Mouse (Mus musculus): Measurements from ENCODE around the gene Gm20425. TPM values are rescaled to one million over a fixed set of nuclear protein-coding genes. Genes with fewer than 3 reads are reported as not detected.

The Gm20425 gene
- polyA plus RNA-seq, 1 experiment from 2014 or later, result 3.5 TPM

GRCm38 (mm10) chr9:103239471-103239870, 9.4 kb upstream of the Gm20425 start:
- no peak overlapping the region for H3K4me3 ChIP-seq (replicated peaks)
- no peak overlapping the region for H3K4me2 ChIP-seq
- WGBS (ENCODE audit: insufficient replicate concordance), result 74% methylated on average over 6 of the region's 6 CpGs
- ATAC-seq (ENCODE audit: low read depth) (no peak), DNase-seq (no peak)
- no peak overlapping the region for H3K27ac ChIP-seq
- no peak overlapping the region for H3K9ac ChIP-seq
- H3K27me3 ChIP-seq, result no peaks in the 10 kb centered on the region
- H3K9me3 ChIP-seq (replicated peaks), result no peaks in the 10 kb centered on the region
- no peaks in the 10 kb centered on the region for H3K36me3 ChIP-seq
- H3K4me1 ChIP-seq (replicated peaks), result peaks cover 20% of the 10 kb centered on the region; the same call in 1 of the 2 replicates

GRCm38 (mm10) chr9:103234565-103235165, 4.6 kb upstream of the Gm20425 start:
- H3K27me3 ChIP-seq, result peaks cover 5% of the 10 kb centered on the region; the same call in 1 of the 2 replicates
- DNase-seq, result no peak
- H3K9me3 ChIP-seq (replicated peaks), result no peaks in the 10 kb centered on the region
- H3K9ac ChIP-seq, result no peak overlapping the region
- no peaks in the 10 kb centered on the region for H3K36me3 ChIP-seq
- H3K4me1 ChIP-seq (replicated peaks), result peaks cover 36% of the 10 kb centered on the region
- peak overlapping the region; percentile 76 for H3K27ac ChIP-seq
- peak; percentile 45 for ATAC-seq (ENCODE audit: low read depth)
- 46% methylated on average over 7 of the region's 7 CpGs for WGBS (ENCODE audit: insufficient replicate concordance)
- H3K4me3 ChIP-seq (replicated peaks), result no peak overlapping the region
- no peak overlapping the region for H3K4me2 ChIP-seq

GRCm38 (mm10) chr9:103234059-103234458, 4.0 kb upstream of the Gm20425 start:
- Histone ChIP-seq H3K9ac (no peak overlapping the region), H3K36me3 (no peaks in the 10 kb centered on the region), H3K4me2 (no peak overlapping the region), H3K9me3 (replicated peaks) (no peaks in the 10 kb centered on the region), H3K27me3 (peaks cover 11% of the 10 kb centered on the region; the same call in 1 of the 2 replicates), H3K4me3 (replicated peaks) (no peak overlapping the region), H3K27ac (peak overlapping the region; percentile 76), H3K4me1 (replicated peaks) (peaks cover 36% of the 10 kb centered on the region)
- WGBS (ENCODE audit: insufficient replicate concordance), result 24% methylated on average over 7 of the region's 7 CpGs
- ATAC-seq (ENCODE audit: low read depth), result no peak
- no peak for DNase-seq

GRCm38 (mm10) chr9:103233006-103233395, 2.9 kb upstream of the Gm20425 start:
- Histone ChIP-seq H3K36me3 (no peaks in the 10 kb centered on the region), H3K4me1 (replicated peaks) (peaks cover 36% of the 10 kb centered on the region), H3K4me3 (replicated peaks) (no peak overlapping the region), H3K9ac (no peak overlapping the region), H3K27me3 (peaks cover 11% of the 10 kb centered on the region; the same call in 1 of the 2 replicates), H3K4me2 (no peak overlapping the region), H3K27ac (no peak overlapping the region), H3K9me3 (replicated peaks) (no peaks in the 10 kb centered on the region)
- DNase-seq, result no peak
- no peak for ATAC-seq (ENCODE audit: low read depth)
- WGBS (ENCODE audit: insufficient replicate concordance), result 29% methylated on average over 7 of the region's 7 CpGs

- H3K36me3 ChIP-seq, result no peaks in the 10 kb centered on the region
- H3K27ac ChIP-seq, result no peak overlapping the region
- ATAC-seq (ENCODE audit: low read depth) (no peak), DNase-seq (no peak)
- H3K27me3 ChIP-seq, result peaks cover 11% of the 10 kb centered on the region; the same call in 1 of the 2 replicates
- no peak overlapping the region for H3K4me3 ChIP-seq (replicated peaks)
- H3K4me2 ChIP-seq, result no peak overlapping the region
- no peaks in the 10 kb centered on the region for H3K9me3 ChIP-seq (replicated peaks)
- WGBS (ENCODE audit: insufficient replicate concordance), result 63% methylated on average over 7 of the region's 7 CpGs
- H3K4me1 ChIP-seq (replicated peaks), result peaks cover 36% of the 10 kb centered on the region
- no peak overlapping the region for H3K9ac ChIP-seq
Observed at GRCm38 (mm10) chr9:103232232-103233005, 2.3 kb upstream of the Gm20425 start.

GRCm38 (mm10) chr9:103229037-103229867, 855 bp downstream of the Gm20425 start:
- Histone ChIP-seq H3K9me3 (replicated peaks) (no peaks in the 10 kb centered on the region), H3K27me3 (peaks cover 13% of the 10 kb centered on the region), H3K4me3 (replicated peaks) (peak overlapping the region; percentile 52), H3K4me2 (peak overlapping the region; percentile 47), H3K4me1 (replicated peaks) (peaks cover 30% of the 10 kb centered on the region), H3K27ac (peak overlapping the region; percentile 69), H3K36me3 (0 out of 2 replicates have a peak, but pooled peaks cover 16% of the 10 kb centered on the region), H3K9ac (peak overlapping the region; percentile 58)
- no peak for ATAC-seq (ENCODE audit: low read depth)
- no peak for DNase-seq
- 64% methylated on average over 15 of the region's 15 CpGs for WGBS (ENCODE audit: insufficient replicate concordance)

- H3K27ac ChIP-seq, result peak overlapping the region; percentile 69
- H3K9ac ChIP-seq, result peak overlapping the region; percentile 58
- peaks cover 13% of the 10 kb centered on the region for H3K27me3 ChIP-seq
- ATAC-seq (ENCODE audit: low read depth) (no peak), DNase-seq (no peak)
- H3K36me3 ChIP-seq, result 0 out of 2 replicates have a peak, but pooled peaks cover 16% of the 10 kb centered on the region
- H3K9me3 ChIP-seq (replicated peaks), result no peaks in the 10 kb centered on the region
- peak overlapping the region; percentile 52 for H3K4me3 ChIP-seq (replicated peaks)
- 60% methylated on average over 13 of the region's 13 CpGs for WGBS (ENCODE audit: insufficient replicate concordance)
- H3K4me2 ChIP-seq, result peak overlapping the region; percentile 47
- H3K4me1 ChIP-seq (replicated peaks), result peaks cover 22% of the 10 kb centered on the region
Observed at GRCm38 (mm10) chr9:103228370-103229003, 1.6 kb downstream of the Gm20425 start.

GRCm38 (mm10) chr9:103227760-103228159, 2.3 kb downstream of the Gm20425 start:
- Histone ChIP-seq H3K36me3 (0 out of 2 replicates have a peak, but pooled peaks cover 16% of the 10 kb centered on the region), H3K4me3 (replicated peaks) (peak overlapping the region; percentile 52), H3K27ac (no peak overlapping the region; the same call in 1 of the 2 replicates), H3K4me1 (replicated peaks) (peaks cover 15% of the 10 kb centered on the region), H3K4me2 (peak overlapping the region; percentile 47), H3K9ac (0 out of 2 replicates have a peak overlapping the region, but pooled peaks have one; percentile 58), H3K27me3 (peaks cover 13% of the 10 kb centered on the region), H3K9me3 (replicated peaks) (no peaks in the 10 kb centered on the region)
- 78% methylated on average over 16 of the region's 16 CpGs for WGBS (ENCODE audit: insufficient replicate concordance)
- DNase-seq, result no peak
- no peak for ATAC-seq (ENCODE audit: low read depth)

GRCm38 (mm10) chr9:103226806-103227205, 3.3 kb downstream of the Gm20425 start:
- H3K4me1 ChIP-seq (replicated peaks), result peaks cover 10% of the 10 kb centered on the region
- H3K9ac ChIP-seq, result peak overlapping the region; percentile 17; the same call in 1 of the 2 replicates
- ATAC-seq (ENCODE audit: low read depth) (no peak), DNase-seq (no peak)
- WGBS (ENCODE audit: insufficient replicate concordance), result 82% methylated on average over 15 of the region's 15 CpGs
- H3K27ac ChIP-seq, result no peak overlapping the region; the same call in 1 of the 2 replicates
- H3K9me3 ChIP-seq (replicated peaks), result no peaks in the 10 kb centered on the region
- H3K4me2 ChIP-seq, result peak overlapping the region; percentile 47
- peak overlapping the region; percentile 52 for H3K4me3 ChIP-seq (replicated peaks)
- H3K36me3 ChIP-seq, result 0 out of 2 replicates have a peak, but pooled peaks cover 16% of the 10 kb centered on the region
- H3K27me3 ChIP-seq, result peaks cover 13% of the 10 kb centered on the region

- Histone ChIP-seq H3K9me3 (replicated peaks) (no peaks in the 10 kb centered on the region), H3K27ac (no peak overlapping the region), H3K4me3 (replicated peaks) (no peak overlapping the region), H3K4me1 (replicated peaks) (peaks cover 1% of the 10 kb centered on the region), H3K9ac (no peak overlapping the region), H3K27me3 (peaks cover 13% of the 10 kb centered on the region), H3K36me3 (0 out of 2 replicates have a peak, but pooled peaks cover 16% of the 10 kb centered on the region), H3K4me2 (no peak overlapping the region)
- DNase-seq, result no peak
- whole genome bisulfite sequencing (ENCODE audit: insufficient replicate concordance), result 34% methylated on average over 3 of the region's 3 CpGs
- ATAC-seq (ENCODE audit: low read depth), result no peak
Observed at GRCm38 (mm10) chr9:103225464-103225863, 4.6 kb downstream of the Gm20425 start.
